Mouse (Mus musculus) hindbrain, embryonic 14.5 days (tissue): ENCODE measurements at regions not wholly inside any gene's neighbourhood (a gene's known extent, or its start where the extent isn't known, plus 50 kb on each side); places are given as distances from the start of the nearest gene placed in this dataset.

Experiments
- ATAC-seq: fragments of 200-750 bp; cut with Nextera tagmentation; 2 replicates; pipeline ENCODE4 v1.8.0; 2017; ENCODE audit warnings: moderate number of reproducible peaks, mild to moderate bottlenecking, moderate TSS enrichment, moderate library complexity; ENCODE audit not compliant: low FRiP score
- DNase-seq: peaks from one replicate; pipeline ENCODE4 v3.0.0-alpha.2; 2015; ENCODE audit warnings: low spot score
- H3K27ac ChIP-seq: fragments of 300-500 bp; sonication (generic); 2 replicates; pipeline ENCODE4 v1.5.1; 2014; ENCODE audit warnings: mild to moderate bottlenecking, moderate library complexity
- H3K27me3 ChIP-seq: fragments of 300-500 bp; sonication (generic); 2 replicates; pipeline ENCODE4 v1.6.1; 2014; ENCODE audit warnings: mild to moderate bottlenecking, low read length, mixed read lengths; ENCODE audit not compliant: control insufficient read depth, insufficient read depth
- H3K36me3 ChIP-seq: fragments of 300-500 bp; sonication (generic); replicated peaks from 2 replicates; pipeline ENCODE4 v1.6.1; 2014; ENCODE audit not compliant: control insufficient read depth, insufficient read depth
- H3K4me1 ChIP-seq: fragments of 300-500 bp; sonication (generic); replicated peaks from 2 replicates; pipeline ENCODE4 v1.6.1; 2014; ENCODE audit warnings: antibody characterized with exemption, low read length, mixed read lengths; ENCODE audit not compliant: control insufficient read depth, insufficient read depth
- H3K4me2 ChIP-seq: fragments of 300-500 bp; sonication (generic); replicated peaks from 2 replicates; pipeline ENCODE4 v1.6.1; 2014; ENCODE audit warnings: mild to moderate bottlenecking, moderate library complexity
- H3K4me3 ChIP-seq: fragments of 300-500 bp; sonication (generic); replicated peaks from 2 replicates; pipeline ENCODE4 v1.5.1; 2014; ENCODE audit warnings: mild to moderate bottlenecking, low read length
- H3K9ac ChIP-seq: fragments of 300-500 bp; sonication (generic); 2 replicates; pipeline ENCODE4 v1.6.1; 2014
- H3K9me3 ChIP-seq: fragments of 300-500 bp; sonication (generic); 2 replicates; pipeline ENCODE4 v1.6.1; 2016; ENCODE audit warnings: low read length; ENCODE audit not compliant: control insufficient read depth
- WGBS: fragments of 180-500 bp; shearing (Covaris S2); extraction: QIAGEN DNeasy Blood & Tissue Kit; methylation state at CpG from one replicate; pipeline ENCODE4 v1.1.7; 2014; 5-methylcytosine and 5-hydroxymethylcytosine counted together

- DNase-seq (no peak), ATAC-seq (no peak)
- Histone ChIP-seq H3K4me3 (no peak overlapping the region), H3K9ac (no peak overlapping the region), H3K4me1 (no peaks in the 10 kb centered on the region; the same call in 1 of the 2 replicates), H3K36me3 (no peaks in the 10 kb centered on the region), H3K27ac (no peak overlapping the region), H3K4me2 (no peak overlapping the region), H3K9me3 (no peaks in the 10 kb centered on the region), H3K27me3 (peaks cover 2% of the 10 kb centered on the region; the same call in 1 of the 2 replicates)
- WGBS: 57% methylated on average over 2 of the region's 2 CpGs
Measured at GRCm38 (mm10) chr9:43461131-43461530, 150.5 kb downstream of the Trim29 start.

GRCm38 (mm10) chr9:43463445-43464090 lies 152.9 kb downstream of the Trim29 start:
- no peak overlapping the region for H3K27ac ChIP-seq
- no peaks in the 10 kb centered on the region for H3K36me3 ChIP-seq
- ATAC-seq: no peak
- H3K4me1 ChIP-seq: no peaks in the 10 kb centered on the region; the same call in 1 of the 2 replicates
- H3K4me2 ChIP-seq: no peak overlapping the region
- no peak overlapping the region for H3K4me3 ChIP-seq
- DNase-seq: no peak
- no peaks in the 10 kb centered on the region for H3K27me3 ChIP-seq
- no peaks in the 10 kb centered on the region for H3K9me3 ChIP-seq
- H3K9ac ChIP-seq: no peak overlapping the region
- WGBS: 91% methylated on average over 13 of the region's 13 CpGs

GRCm38 (mm10) chr9:43465129-43465528 lies 154.5 kb downstream of the Trim29 start:
- ATAC-seq (no peak), DNase-seq (no peak)
- Histone ChIP-seq H3K4me3 (no peak overlapping the region), H3K9me3 (no peaks in the 10 kb centered on the region), H3K4me1 (no peaks in the 10 kb centered on the region; the same call in 1 of the 2 replicates), H3K4me2 (no peak overlapping the region), H3K9ac (no peak overlapping the region), H3K27ac (no peak overlapping the region), H3K27me3 (no peaks in the 10 kb centered on the region), H3K36me3 (no peaks in the 10 kb centered on the region)
- whole genome bisulfite sequencing: 31% methylated on average over 2 of the region's 2 CpGs

GRCm38 (mm10) chr9:43465731-43466330 lies 155.2 kb downstream of the Trim29 start:
- 73% methylated on average over 8 of the region's 8 CpGs for WGBS
- no peak overlapping the region for H3K27ac ChIP-seq
- no peaks in the 10 kb centered on the region for H3K27me3 ChIP-seq
- no peak for DNase-seq
- H3K9ac ChIP-seq: no peak overlapping the region
- no peak overlapping the region for H3K4me3 ChIP-seq
- no peaks in the 10 kb centered on the region; the same call in 1 of the 2 replicates for H3K4me1 ChIP-seq
- H3K9me3 ChIP-seq: no peaks in the 10 kb centered on the region
- ATAC-seq: no peak
- no peak overlapping the region for H3K4me2 ChIP-seq
- H3K36me3 ChIP-seq: no peaks in the 10 kb centered on the region

GRCm38 (mm10) chr9:43466883-43467282 lies 156.2 kb downstream of the Trim29 start:
- Histone ChIP-seq H3K36me3 (no peaks in the 10 kb centered on the region), H3K4me2 (no peak overlapping the region), H3K27ac (no peak overlapping the region), H3K9me3 (no peaks in the 10 kb centered on the region), H3K4me1 (no peaks in the 10 kb centered on the region; the same call in 1 of the 2 replicates), H3K4me3 (no peak overlapping the region), H3K9ac (no peak overlapping the region), H3K27me3 (no peaks in the 10 kb centered on the region)
- ATAC-seq: no peak
- no peak for DNase-seq
- 60% methylated on average over 3 of the region's 3 CpGs for WGBS

GRCm38 (mm10) chr9:43469215-43469614 lies 158.6 kb downstream of the Trim29 start:
- ATAC-seq (no peak), DNase-seq (no peak)
- no peak overlapping the region for H3K4me2 ChIP-seq
- no peaks in the 10 kb centered on the region for H3K36me3 ChIP-seq
- no peak overlapping the region for H3K9ac ChIP-seq
- H3K27me3 ChIP-seq: no peaks in the 10 kb centered on the region
- no peak overlapping the region for H3K27ac ChIP-seq
- peaks cover 8% of the 10 kb centered on the region for H3K4me1 ChIP-seq
- 88% methylated on average over 10 of the region's 10 CpGs for WGBS
- no peak overlapping the region for H3K4me3 ChIP-seq
- H3K9me3 ChIP-seq: no peaks in the 10 kb centered on the region

GRCm38 (mm10) chr9:43472231-43472630 lies 161.6 kb downstream of the Trim29 start:
- Histone ChIP-seq H3K4me3 (no peak overlapping the region), H3K27me3 (no peaks in the 10 kb centered on the region), H3K9ac (no peak overlapping the region), H3K4me2 (no peak overlapping the region), H3K36me3 (no peaks in the 10 kb centered on the region), H3K27ac (no peak overlapping the region), H3K9me3 (no peaks in the 10 kb centered on the region), H3K4me1 (peaks cover 10% of the 10 kb centered on the region)
- no peak for ATAC-seq
- 65% methylated on average over 2 of the region's 2 CpGs for WGBS
- no peak for DNase-seq

GRCm38 (mm10) chr9:43473164-43473563 lies 162.5 kb downstream of the Trim29 start:
- Histone ChIP-seq H3K4me1 (peaks cover 10% of the 10 kb centered on the region), H3K4me3 (no peak overlapping the region), H3K9me3 (no peaks in the 10 kb centered on the region), H3K27ac (no peak overlapping the region), H3K9ac (no peak overlapping the region), H3K4me2 (no peak overlapping the region), H3K27me3 (no peaks in the 10 kb centered on the region), H3K36me3 (no peaks in the 10 kb centered on the region)
- DNase-seq (no peak), ATAC-seq (no peak)
- WGBS: 83% methylated on average over 1 of the region's 1 CpGs

- Histone ChIP-seq H3K4me1 (peaks cover 10% of the 10 kb centered on the region), H3K4me3 (no peak overlapping the region), H3K9ac (no peak overlapping the region), H3K9me3 (no peaks in the 10 kb centered on the region), H3K36me3 (no peaks in the 10 kb centered on the region), H3K27me3 (no peaks in the 10 kb centered on the region), H3K27ac (no peak overlapping the region), H3K4me2 (no peak overlapping the region)
- DNase-seq (no peak), ATAC-seq (no peak)
- 42% methylated on average over 16 of the region's 16 CpGs for WGBS
Measured at GRCm38 (mm10) chr9:43473601-43474302, 163.1 kb downstream of the Trim29 start.
